ENCODE assay signal across 8 mouse cellular contexts in genomic region chr12:118301866-118302835, GRCm38 (mm10). TPM values are rescaled to one million over a fixed set of nuclear protein-coding genes. Genes with fewer than 3 reads are reported as not detected.
DNase-seq lines count a peak whose midpoint lies in the region; ATAC-seq lines count a peak whose summit lies in the region.

No protein-coding gene starts in this region.

- peak; percentile 92 for ATAC-seq in hindbrain, embryonic 12.5 days (ENCODE audit: low FRiP score)

- H3K9ac ChIP-seq in hindbrain, embryonic 12.5 days = peak overlapping the region; percentile 70

- no peaks in the 10 kb centered on the region for H3K27me3 ChIP-seq in hindbrain, embryonic 12.5 days

- H3K4me3 ChIP-seq in hindbrain, embryonic 12.5 days = peak overlapping the region; percentile 78

- WGBS in hindbrain, embryonic 12.5 days = under 1% methylated on average over 74 of the region's 74 CpGs

- H3K27ac ChIP-seq in hindbrain, embryonic 12.5 days = peak overlapping the region; percentile 97

- no peaks in the 10 kb centered on the region for H3K9me3 ChIP-seq in hindbrain, embryonic 12.5 days (replicated peaks)

- peaks cover 24% of the 10 kb centered on the region for H3K4me1 ChIP-seq in hindbrain, embryonic 12.5 days

- peak overlapping the region; percentile 54 for H3K4me2 ChIP-seq in hindbrain, embryonic 12.5 days (replicated peaks)

- peak; percentile 99 for DNase-seq in NIH3T3 (ENCODE audit: low read depth)
- peak; percentile 98 to 99 for DNase-seq in cerebellum, postnatal 10 days
- peak; percentile 99 for DNase-seq in frontal cortex, postnatal 10 days (ENCODE audit: low spot score in 2 of 2)
- peak; percentile 97 to 99 for DNase-seq in layer of hippocampus, postnatal 14 days (ENCODE audit: low spot score in 2 of 2)
- peak; percentile 99 for DNase-seq in lung, postnatal 14 days
- DNase-seq in retina, adult 2 months (ENCODE audit: low read depth, low spot score) = peak; percentile 97
- peak; percentile 99 to 100 for DNase-seq in thymus, postnatal 36 days

- no peaks in the 10 kb centered on the region for H3K36me3 ChIP-seq in hindbrain, embryonic 12.5 days

RNA-seq across cellular contexts. Expression of gene Sp4, which starts 0.9 kb away (rescaled TPM):
- polyA plus RNA-seq in hindbrain, embryonic 12.5 days (2016; fragmentation: Nextera tagmentation; extraction: Ambion mirVana) = 20.1 and 22.4 TPM in 2 replicates
- 10 to 100 TPM; 24.5 to 25.8 TPM for total RNA-seq in layer of hippocampus, postnatal 14 days (2021)

Comparison
In these comparisons a context has a peak if more than half of its experiments do, and no peak if none do; other contexts are left out.
1. Peak in every context shown above with its lines: DNase-seq, ATAC-seq, H3K4me3 ChIP-seq and H3K27ac ChIP-seq.